Mouse (Mus musculus) CH12.LX (cell line): ENCODE results near the gene Taar8c.

Experiments
- CHD2 ChIP-seq: IDR thresholded peaks from 2 replicates; pipeline ENCODE4 v1.6.1; 2011; ENCODE audit warnings: low read length, improper control_type of control experiment
- CTCF ChIP-seq, 2 experiments: IDR thresholded peaks in 1 of 2; conservative IDR thresholded peaks in 1 of 2; 2 replicates each; pipeline ENCODE4 v1.5.1; 2011 to 2012; ENCODE audit warnings: low read depth in 2 of 2, low read length in 2 of 2, improper control_type of control experiment in 1 of 2, inconsistent platforms in 1 of 2, mild to moderate bottlenecking in 1 of 2, moderate library complexity in 1 of 2
- E2F4 ChIP-seq: IDR thresholded peaks from 2 replicates; pipeline ENCODE4 v1.6.1; 2011; ENCODE audit warnings: low read depth, low read length, improper control_type of control experiment; ENCODE audit not compliant: insufficient replicate concordance
- EP300 ChIP-seq: IDR thresholded peaks from 2 replicates; pipeline ENCODE4 v1.6.1; 2011; ENCODE audit warnings: low read length, improper control_type of control experiment
- JUND ChIP-seq: conservative IDR thresholded peaks from 2 replicates; pipeline ENCODE4 v1.6.1; 2011; ENCODE audit warnings: low read depth, low read length, improper control_type of control experiment
- KAT2A ChIP-seq: IDR thresholded peaks from 2 replicates; pipeline ENCODE4 v1.6.1; 2012; ENCODE audit warnings: low read length, improper control_type of control experiment, inconsistent platforms; ENCODE audit not compliant: insufficient replicate concordance
- MAX ChIP-seq: IDR thresholded peaks from 2 replicates; pipeline ENCODE4 v1.6.1; 2011; ENCODE audit warnings: low read length, improper control_type of control experiment
- POLR2A ChIP-seq: IDR thresholded peaks from 2 replicates; pipeline ENCODE4 v1.6.1; 2011; ENCODE audit warnings: low read depth, mild to moderate bottlenecking, improper control_type of control experiment, low read length
- SMC3 ChIP-seq: IDR thresholded peaks from 2 replicates; pipeline ENCODE4 v1.6.1; 2011; ENCODE audit warnings: low read depth, low read length, improper control_type of control experiment
- TCF12 ChIP-seq: IDR thresholded peaks from 2 replicates; pipeline ENCODE4 v1.6.1; 2014; ENCODE audit warnings: low read depth, mild to moderate bottlenecking, inconsistent platforms, low read length, improper control_type of control experiment
- ZKSCAN1 ChIP-seq: IDR thresholded peaks from 2 replicates; pipeline ENCODE4 v1.6.1; 2012; ENCODE audit warnings: low read depth, inconsistent platforms, low read length, improper control_type of control experiment, borderline replicate concordance
- ZMIZ1 ChIP-seq: IDR thresholded peaks from 2 replicates; pipeline ENCODE4 v1.6.1; 2012; ENCODE audit warnings: low read depth, mild to moderate bottlenecking, inconsistent platforms, low read length, improper control_type of control experiment
- ZNF384 ChIP-seq: IDR thresholded peaks from 2 replicates; pipeline ENCODE4 v1.6.1; 2012; ENCODE audit warnings: low read depth, low read length, improper control_type of control experiment, inconsistent platforms

DNA sequence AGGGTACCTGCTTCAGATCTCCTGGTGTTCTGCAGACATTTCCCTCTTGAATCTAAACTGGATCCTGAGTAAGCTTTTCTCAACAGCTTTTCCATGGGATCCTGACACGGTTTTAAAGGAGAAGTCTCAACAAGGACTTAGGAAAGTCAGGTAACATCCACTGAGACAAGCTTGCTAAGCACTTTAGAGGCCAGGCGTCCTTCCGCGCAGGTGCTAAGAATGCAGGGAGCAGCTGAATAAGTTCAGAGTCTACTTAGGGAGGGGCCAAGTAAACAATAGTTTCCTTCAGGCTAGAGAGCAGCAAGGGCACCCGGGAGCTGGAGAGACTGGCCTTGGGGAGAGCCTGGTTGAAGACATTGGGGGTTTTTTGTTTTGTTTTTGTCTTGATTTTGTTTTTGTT lies 30.6 kb upstream of the Taar8c start:
- TF ChIP-seq MAX: no peak
- no peak for TF ChIP-seq EP300
- TF ChIP-seq KAT2A: no peak
- no peak for TF ChIP-seq SMC3
- no peak for TF ChIP-seq CTCF (conservative IDR thresholded peaks at IDR 0.05 in 1 of 2, IDR thresholded peaks at IDR 0.05 in 1 of 2; ENCODE audit: low read depth in 2 of 2, low read length in 2 of 2)
- TF ChIP-seq POLR2A: no peak
- TF ChIP-seq ZKSCAN1: no peak
- TF ChIP-seq CHD2: no peak
- no peak for TF ChIP-seq ZNF384
- TF ChIP-seq JUND: no peak
- no peak for TF ChIP-seq E2F4
- TF ChIP-seq TCF12: no peak
- no peak for TF ChIP-seq ZMIZ1
